Mouse (Mus musculus) erythroblast, adult 5-6 weeks (primary cell): ENCODE data around the gene Prkcq. TPM values are rescaled to one million over a fixed set of nuclear protein-coding genes. Genes with fewer than 3 reads are reported as not detected.

ENCODE experiments used
- ATAC-seq: replicated peaks from 2 replicates; pipeline ENCODE4 v1.8.0; 2016; ENCODE audit warnings: moderate number of reproducible peaks, mild to moderate bottlenecking, moderate TSS enrichment, inconsistent platforms; ENCODE audit not compliant: poor library complexity, low FRiP score, severe bottlenecking
- total RNA-seq, 2 experiments: library from RNA; stranded (forward) in 1 of 2; stranded (reverse) in 1 of 2; fragments of 150-400 nt in 1 of 2; fragments of 200-764, 138-1000 nt in 1 of 2; gene quantifications; 2 replicates each; pipeline versions ENCODE4 v1.2.3 to v1.2.4; 2015 to 2017; ENCODE audit warnings: low replicate concordance in 2 of 2

The Prkcq gene
- total RNA-seq, 2 experiments from 2014 or later: 0.96 to 1.3 TPM

GRCm38 (mm10) chr2:11182096-11182495 is 10.2 kb downstream of the Prkcq start:
- ATAC-seq: no peak

- ATAC-seq: no peak
Observed at GRCm38 (mm10) chr2:11183991-11184390, 12.1 kb downstream of the Prkcq start.

GRCm38 (mm10) chr2:11186586-11186985 is 14.7 kb downstream of the Prkcq start:
- ATAC-seq: no peak

GRCm38 (mm10) chr2:11187166-11187565 is 15.3 kb downstream of the Prkcq start:
- no peak for ATAC-seq

GRCm38 (mm10) chr2:11188279-11188678 is 16.4 kb downstream of the Prkcq start:
- no peak for ATAC-seq

GRCm38 (mm10) chr2:11189150-11189767 is 17.4 kb downstream of the Prkcq start:
- ATAC-seq: no peak

- ATAC-seq: no peak
Observed at GRCm38 (mm10) chr2:11192281-11193098, 20.6 kb downstream of the Prkcq start.

GRCm38 (mm10) chr2:11193099-11193618 is 21.3 kb downstream of the Prkcq start:
- no peak for ATAC-seq

GRCm38 (mm10) chr2:11194732-11195340 is 22.9 kb downstream of the Prkcq start:
- ATAC-seq: no peak

GRCm38 (mm10) chr2:11196071-11196470 is 24.2 kb downstream of the Prkcq start:
- no peak for ATAC-seq

- no peak for ATAC-seq
Observed at GRCm38 (mm10) chr2:11196952-11197559, 25.1 kb downstream of the Prkcq start.

GRCm38 (mm10) chr2:11199624-11200023 is 27.7 kb downstream of the Prkcq start:
- ATAC-seq: no peak

GRCm38 (mm10) chr2:11202841-11203240 is 30.9 kb downstream of the Prkcq start:
- ATAC-seq: no peak

- ATAC-seq: no peak
Observed at GRCm38 (mm10) chr2:11203261-11203660, 31.4 kb downstream of the Prkcq start.

- no peak for ATAC-seq
Observed at GRCm38 (mm10) chr2:11204232-11204631, 32.3 kb downstream of the Prkcq start.

GRCm38 (mm10) chr2:11204961-11205360 is 33.1 kb downstream of the Prkcq start:
- ATAC-seq: no peak

GRCm38 (mm10) chr2:11205720-11206119 is 33.8 kb downstream of the Prkcq start:
- no peak for ATAC-seq

GRCm38 (mm10) chr2:11208263-11208662 is 36.4 kb downstream of the Prkcq start:
- ATAC-seq: no peak

GRCm38 (mm10) chr2:11209335-11209734 is 37.4 kb downstream of the Prkcq start:
- no peak for ATAC-seq

GRCm38 (mm10) chr2:11210241-11210916 is 38.5 kb downstream of the Prkcq start:
- no peak for ATAC-seq
